Mouse (Mus musculus) erythroblast, embryonic 14.5 days (primary cell): ENCODE measurements around the gene Coq5.

Experiments used
- GATA1 ChIP-seq: IDR thresholded peaks from 2 replicates; pipeline ENCODE4 v1.6.1; 2012; ENCODE audit warnings: low read length, inconsistent platforms, mixed read lengths
- TAL1 ChIP-seq: IDR thresholded peaks from 3 replicates; pipeline ENCODE4 v1.6.1; 2012; ENCODE audit warnings: low read length, inconsistent platforms, mixed read lengths

DNA sequence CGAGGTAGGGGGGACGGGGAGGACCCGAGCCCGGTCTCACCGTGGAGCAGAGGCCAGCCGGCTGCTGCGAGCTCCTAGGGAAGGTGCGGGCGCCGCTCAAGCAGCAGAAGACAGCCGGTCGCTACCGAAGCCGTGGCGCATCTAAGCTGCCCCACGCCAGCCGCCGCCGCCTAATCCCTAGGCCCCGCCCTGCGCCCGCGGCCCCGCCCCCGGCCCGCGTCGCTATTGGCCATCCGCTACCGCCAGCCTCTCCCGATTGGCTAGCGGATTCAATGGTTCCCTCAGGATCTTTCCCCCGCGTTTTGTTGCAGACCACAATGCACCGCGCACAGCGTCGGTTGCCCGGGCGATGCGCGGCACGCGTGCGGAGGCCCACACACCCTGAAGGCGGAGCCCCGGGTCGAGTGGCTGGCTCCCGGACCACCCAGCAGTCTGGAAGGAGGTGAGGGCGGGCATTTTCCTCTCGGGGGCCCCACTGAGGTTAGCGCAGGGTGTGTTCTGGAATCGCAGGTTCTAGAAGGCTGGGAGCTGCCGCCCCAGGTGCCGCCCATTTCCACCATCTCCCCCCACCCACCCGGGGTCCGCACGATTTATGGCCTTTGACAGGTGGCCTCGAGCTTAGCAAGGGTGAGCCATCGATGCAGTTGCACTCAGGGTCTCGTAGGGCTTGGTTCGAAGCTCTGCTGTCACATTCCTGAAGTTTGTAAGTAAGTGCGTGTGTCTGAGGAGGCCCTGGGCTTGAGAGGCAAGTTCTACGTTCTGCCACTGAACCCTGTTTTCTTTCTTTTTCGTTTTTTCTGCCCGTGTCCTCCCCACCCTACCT, 21.5 kb downstream of the Coq5 start, which contains the start of gene Dynll1:
- TF ChIP-seq GATA1 (no peak), TAL1 (no peak)
